Mouse (Mus musculus): ENCODE measurements around the gene Npr1. TPM values are rescaled to one million over a fixed set of nuclear protein-coding genes. Genes with fewer than 3 reads are reported as not detected.

Gene Npr1
- total and polyA plus RNA-seq, 2 experiments from 2014 or later = 2.8 to 6.2 TPM

- Histone ChIP-seq H3K36me3 (ENCODE audit: insufficient read depth, low read length) (no peaks in the 10 kb centered on the region), H3K27ac (no peak overlapping the region), H3K27me3 (ENCODE audit: insufficient read depth, low read length) (no peaks in the 10 kb centered on the region), H3K4me1 (ENCODE audit: insufficient read depth, low read length) (peaks cover 13% of the 10 kb centered on the region), H3K4me2 (ENCODE audit: low read depth, low read length) (no peak overlapping the region), H3K9me3 (ENCODE audit: low read length) (no peaks in the 10 kb centered on the region), H3K4me3 (ENCODE audit: low read length) (no peak overlapping the region), H3K9ac (replicated peaks; ENCODE audit: low read length) (no peak overlapping the region)
- DNase-seq (ENCODE audit: low spot score) = no peak
- 85% methylated on average over 3 of the region's 3 CpGs for WGBS
- no peak for TF ChIP-seq CTCF (IDR thresholded peaks at IDR 0.05; ENCODE audit: low read depth)
- ATAC-seq = no peak
Observed at GRCm38 (mm10) chr3:90429576-90429975, 36.1 kb downstream of the Npr1 start.

DNA sequence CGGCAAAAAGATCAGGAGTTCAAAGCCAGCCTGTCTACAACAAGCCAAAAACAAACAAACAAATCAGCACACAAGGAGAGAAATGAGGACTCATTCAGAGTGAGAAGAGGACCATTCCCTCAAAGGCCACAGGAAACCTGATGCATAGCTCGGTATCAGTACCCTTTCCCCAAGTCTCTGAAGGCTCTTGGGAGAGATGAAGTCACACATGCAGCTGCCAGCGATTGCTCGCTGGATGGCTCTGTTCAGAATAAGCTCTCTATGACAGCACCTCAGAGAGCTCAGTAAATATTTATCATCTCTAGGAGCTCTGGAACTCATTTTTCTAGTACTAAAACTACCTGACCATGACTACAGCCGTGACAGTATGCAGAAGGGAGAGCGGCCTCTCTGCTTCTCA lies 37.5 kb downstream of the Npr1 start:
- H3K4me2 ChIP-seq (ENCODE audit: low read depth, low read length) = no peak overlapping the region
- no peak overlapping the region for H3K27ac ChIP-seq
- no peak overlapping the region for H3K4me3 ChIP-seq (ENCODE audit: low read length)
- 87% methylated on average over 6 of the region's 6 CpGs for WGBS
- ATAC-seq (no peak), DNase-seq (ENCODE audit: low spot score) (no peak)
- peaks cover 8% of the 10 kb centered on the region; the same call in 1 of the 2 replicates for H3K36me3 ChIP-seq (ENCODE audit: insufficient read depth, low read length)
- H3K9me3 ChIP-seq (ENCODE audit: low read length) = no peaks in the 10 kb centered on the region
- peaks cover 13% of the 10 kb centered on the region for H3K4me1 ChIP-seq (ENCODE audit: insufficient read depth, low read length)
- TF ChIP-seq CTCF (IDR thresholded peaks at IDR 0.05; ENCODE audit: low read depth) = no peak
- no peaks in the 10 kb centered on the region for H3K27me3 ChIP-seq (ENCODE audit: insufficient read depth, low read length)
- no peak overlapping the region for H3K9ac ChIP-seq (replicated peaks; ENCODE audit: low read length)

- peaks cover 14% of the 10 kb centered on the region; the same call in 1 of the 2 replicates for H3K36me3 ChIP-seq (ENCODE audit: insufficient read depth, low read length)
- no peak overlapping the region for H3K4me2 ChIP-seq (ENCODE audit: low read depth, low read length)
- H3K4me1 ChIP-seq (ENCODE audit: insufficient read depth, low read length) = peaks cover 13% of the 10 kb centered on the region; the same call in 1 of the 2 replicates
- no peak overlapping the region for H3K9ac ChIP-seq (replicated peaks; ENCODE audit: low read length)
- no peaks in the 10 kb centered on the region for H3K27me3 ChIP-seq (ENCODE audit: insufficient read depth, low read length)
- no peaks in the 10 kb centered on the region for H3K9me3 ChIP-seq (ENCODE audit: low read length)
- DNase-seq (ENCODE audit: low spot score) = no peak
- no peak for ATAC-seq
- no peak overlapping the region for H3K27ac ChIP-seq
- TF ChIP-seq CTCF (IDR thresholded peaks at IDR 0.05; ENCODE audit: low read depth) = no peak
- WGBS = 64% methylated on average over 1 of the region's 1 CpGs
- no peak overlapping the region for H3K4me3 ChIP-seq (ENCODE audit: low read length)
Observed at GRCm38 (mm10) chr3:90427574-90427973, 38.1 kb downstream of the Npr1 start.

DNA sequence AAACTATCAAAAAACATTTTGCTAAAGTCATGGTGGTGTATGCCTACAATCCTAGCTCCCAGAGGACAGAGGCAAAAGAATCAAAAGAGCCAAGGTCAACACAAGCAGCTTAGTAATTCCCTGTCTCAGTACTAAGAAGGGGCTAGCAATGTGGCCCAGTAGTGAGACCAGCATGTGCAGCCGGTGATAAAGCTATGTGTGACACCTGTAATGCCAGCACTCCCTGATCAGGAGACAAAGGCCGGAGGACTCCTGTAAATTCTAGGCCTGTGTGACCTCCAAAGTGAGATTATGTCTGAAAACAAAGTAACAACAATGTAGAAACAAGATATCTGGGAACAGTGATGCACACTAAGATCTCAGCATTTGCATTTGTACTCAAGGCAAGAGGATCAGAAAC lies 40.2 kb downstream of the Npr1 start:
- Histone ChIP-seq H3K9me3 (ENCODE audit: low read length) (no peaks in the 10 kb centered on the region), H3K36me3 (ENCODE audit: insufficient read depth, low read length) (peaks cover 21% of the 10 kb centered on the region; the same call in 1 of the 2 replicates), H3K4me3 (ENCODE audit: low read length) (no peak overlapping the region), H3K4me2 (ENCODE audit: low read depth, low read length) (no peak overlapping the region), H3K27ac (no peak overlapping the region), H3K27me3 (ENCODE audit: insufficient read depth, low read length) (no peaks in the 10 kb centered on the region), H3K4me1 (ENCODE audit: insufficient read depth, low read length) (no peaks in the 10 kb centered on the region), H3K9ac (replicated peaks; ENCODE audit: low read length) (no peak overlapping the region)
- WGBS = 98% methylated on average over 2 of the region's 2 CpGs
- ATAC-seq = no peak
- no peak for TF ChIP-seq CTCF (IDR thresholded peaks at IDR 0.05; ENCODE audit: low read depth)
- no peak for DNase-seq (ENCODE audit: low spot score)

- Histone ChIP-seq H3K4me3 (ENCODE audit: low read length) (no peak overlapping the region), H3K4me1 (ENCODE audit: insufficient read depth, low read length) (no peaks in the 10 kb centered on the region), H3K36me3 (ENCODE audit: insufficient read depth, low read length) (peaks cover 29% of the 10 kb centered on the region; the same call in 1 of the 2 replicates), H3K27me3 (ENCODE audit: insufficient read depth, low read length) (no peaks in the 10 kb centered on the region), H3K9ac (replicated peaks; ENCODE audit: low read length) (no peak overlapping the region), H3K27ac (no peak overlapping the region), H3K4me2 (ENCODE audit: low read depth, low read length) (no peak overlapping the region), H3K9me3 (ENCODE audit: low read length) (no peaks in the 10 kb centered on the region)
- ATAC-seq (no peak), DNase-seq (ENCODE audit: low spot score) (no peak)
- TF ChIP-seq CTCF (IDR thresholded peaks at IDR 0.05; ENCODE audit: low read depth) = no peak
Observed at GRCm38 (mm10) chr3:90423549-90423948, 42.1 kb downstream of the Npr1 start.

GRCm38 (mm10) chr3:90420696-90421095 lies 45.0 kb downstream of the Npr1 start:
- no peak for TF ChIP-seq CTCF (IDR thresholded peaks at IDR 0.05; ENCODE audit: low read depth)
- DNase-seq (ENCODE audit: low spot score) = no peak
- Histone ChIP-seq H3K36me3 (ENCODE audit: insufficient read depth, low read length) (peaks cover 50% of the 10 kb centered on the region), H3K4me2 (ENCODE audit: low read depth, low read length) (no peak overlapping the region), H3K4me3 (ENCODE audit: low read length) (no peak overlapping the region), H3K27ac (no peak overlapping the region), H3K9me3 (ENCODE audit: low read length) (no peaks in the 10 kb centered on the region), H3K9ac (replicated peaks; ENCODE audit: low read length) (no peak overlapping the region), H3K27me3 (ENCODE audit: insufficient read depth, low read length) (no peaks in the 10 kb centered on the region), H3K4me1 (ENCODE audit: insufficient read depth, low read length) (no peaks in the 10 kb centered on the region)
- WGBS = 83% methylated on average over 6 of the region's 6 CpGs
- ATAC-seq = no peak

- no peak overlapping the region for H3K27ac ChIP-seq
- H3K9me3 ChIP-seq (ENCODE audit: low read length) = no peaks in the 10 kb centered on the region
- no peak for DNase-seq (ENCODE audit: low spot score)
- no peak for TF ChIP-seq CTCF (IDR thresholded peaks at IDR 0.05; ENCODE audit: low read depth)
- H3K36me3 ChIP-seq (ENCODE audit: insufficient read depth, low read length) = peaks cover 55% of the 10 kb centered on the region
- WGBS = 79% methylated on average over 3 of the region's 3 CpGs
- H3K27me3 ChIP-seq (ENCODE audit: insufficient read depth, low read length) = no peaks in the 10 kb centered on the region
- no peaks in the 10 kb centered on the region for H3K4me1 ChIP-seq (ENCODE audit: insufficient read depth, low read length)
- no peak overlapping the region for H3K9ac ChIP-seq (replicated peaks; ENCODE audit: low read length)
- ATAC-seq = peak; percentile 32
- no peak overlapping the region for H3K4me2 ChIP-seq (ENCODE audit: low read depth, low read length)
- H3K4me3 ChIP-seq (ENCODE audit: low read length) = no peak overlapping the region
Observed at GRCm38 (mm10) chr3:90413011-90413396, 52.7 kb downstream of the Npr1 start.

Measured in hindbrain, postnatal 0 days (tissue).